Mouse (Mus musculus) MEL (cell line): ENCODE measurements around the gene Slc16a8.

Experiments used
- BHLHE40 ChIP-seq: IDR thresholded peaks from 2 replicates; pipeline ENCODE4 v1.6.1; 2012; ENCODE audit warnings: low read depth, mild to moderate bottlenecking, inconsistent platforms, low read length, improper control_type of control experiment, borderline replicate concordance
- CTCF ChIP-seq, 3 experiments: IDR thresholded peaks in 2 of 3; conservative IDR thresholded peaks in 1 of 3; 2 replicates each; pipeline ENCODE4 v1.5.1; 2011 to 2012; ENCODE audit warnings: low read length in 3 of 3, low read depth in 2 of 3, mild to moderate bottlenecking in 2 of 3, improper control_type of control experiment in 1 of 3, inconsistent platforms in 1 of 3, mixed read lengths in 1 of 3, moderate library complexity in 1 of 3; ENCODE audit not compliant: control insufficient read depth in 1 of 3, insufficient read depth in 1 of 3, poor library complexity in 1 of 3, severe bottlenecking in 1 of 3
- GATA1 ChIP-seq: IDR thresholded peaks from 2 replicates; pipeline ENCODE4 v1.6.1; 2011; ENCODE audit warnings: low read depth, low read length, improper control_type of control experiment
- KAT2A ChIP-seq: conservative IDR thresholded peaks from 2 replicates; pipeline ENCODE4 v1.6.1; 2012; ENCODE audit warnings: low read depth, low read length, improper control_type of control experiment, inconsistent platforms
- MAZ ChIP-seq: IDR thresholded peaks from 2 replicates; pipeline ENCODE4 v1.6.1; 2012; ENCODE audit warnings: low read depth, mild to moderate bottlenecking, inconsistent platforms, low read length, improper control_type of control experiment
- MXI1 ChIP-seq: IDR thresholded peaks from 2 replicates; pipeline ENCODE4 v1.6.1; 2011; ENCODE audit warnings: mild to moderate bottlenecking, low read depth, low read length, improper control_type of control experiment
- NRF1 ChIP-seq: IDR thresholded peaks from 2 replicates; pipeline ENCODE4 v1.6.1; 2014; ENCODE audit warnings: low read depth, mild to moderate bottlenecking, inconsistent platforms, low read length, improper control_type of control experiment, moderate library complexity; ENCODE audit not compliant: poor library complexity, insufficient read depth, severe bottlenecking
- POLR2A ChIP-seq, 2 experiments: IDR thresholded peaks; 2 replicates each; pipeline ENCODE4 v1.6.1; 2011 to 2012; ENCODE audit warnings: low read length in 2 of 2, mild to moderate bottlenecking in 2 of 2, control low read depth in 1 of 2, improper control_type of control experiment in 1 of 2, low read depth in 1 of 2, moderate library complexity in 1 of 2; ENCODE audit not compliant: control insufficient read depth in 1 of 2, insufficient read depth in 1 of 2, poor library complexity in 1 of 2
- RAD21 ChIP-seq: IDR thresholded peaks from 2 replicates; pipeline ENCODE4 v1.6.1; 2011; ENCODE audit warnings: mild to moderate bottlenecking, low read depth, low read length, improper control_type of control experiment
- TAL1 ChIP-seq: IDR thresholded peaks from 2 replicates; pipeline ENCODE4 v1.6.1; 2012; ENCODE audit warnings: mild to moderate bottlenecking, inconsistent platforms, low read length, moderate library complexity, mixed read lengths
- TCF12 ChIP-seq: IDR thresholded peaks from 2 replicates; pipeline ENCODE4 v1.6.1; 2014; ENCODE audit warnings: low read depth, mild to moderate bottlenecking, inconsistent platforms, low read length, improper control_type of control experiment, moderate library complexity
- ZC3H11A ChIP-seq: IDR thresholded peaks from 2 replicates; pipeline ENCODE4 v1.6.1; 2012; ENCODE audit warnings: low read depth, mild to moderate bottlenecking, inconsistent platforms, low read length, improper control_type of control experiment
- ZMIZ1 ChIP-seq: IDR thresholded peaks from 2 replicates; pipeline ENCODE4 v1.6.1; 2012; ENCODE audit warnings: low read depth, mild to moderate bottlenecking, inconsistent platforms, low read length, improper control_type of control experiment, moderate library complexity

DNA sequence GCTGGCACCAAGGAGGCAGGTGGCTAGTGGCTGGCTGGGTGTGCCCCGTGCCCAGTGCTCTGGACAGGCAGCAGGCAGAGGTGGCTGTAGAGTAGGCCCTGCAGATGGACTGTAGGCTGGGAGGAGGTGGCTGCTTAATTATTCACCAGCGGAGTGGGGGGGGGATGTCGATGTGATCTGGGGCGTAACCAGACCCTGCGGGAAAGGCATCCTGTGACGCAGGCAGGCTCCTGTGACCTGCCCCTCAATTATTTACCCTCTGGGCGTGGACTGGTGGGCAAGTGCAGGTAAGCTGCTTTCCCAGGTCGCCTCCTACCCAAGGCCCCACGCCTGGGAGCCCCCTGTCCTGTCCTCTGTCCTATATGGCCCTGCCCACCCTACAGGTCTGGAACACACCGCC lies 30.8 kb upstream of the Slc16a8 start, which contains the start of gene Baiap2l2:
- TF ChIP-seq POLR2A (IDR thresholded peaks at IDR 0.05; ENCODE audit: control insufficient read depth in 1 of 2, insufficient read depth in 1 of 2, low read depth in 1 of 2, low read length in 2 of 2, poor library complexity in 1 of 2) (no peak), NRF1 (no peak), GATA1 (no peak), CTCF (IDR thresholded peaks at IDR 0.05 in 2 of 3, conservative IDR thresholded peaks at IDR 0.05 in 1 of 3; ENCODE audit: control insufficient read depth in 1 of 3, insufficient read depth in 1 of 3, low read depth in 2 of 3, low read length in 3 of 3, poor library complexity in 1 of 3, severe bottlenecking in 1 of 3) (no peak), ZMIZ1 (no peak), MXI1 (no peak), RAD21 (no peak), ZC3H11A (no peak), MAZ (no peak), TCF12 (no peak), BHLHE40 (no peak), TAL1 (no peak), KAT2A (no peak)
